Mouse (Mus musculus) lung, adult 2 months (tissue): ENCODE results near the gene BC049715. TPM values are rescaled to one million over a fixed set of nuclear protein-coding genes. Genes with fewer than 3 reads are reported as not detected.

ENCODE experiments used
- DNase-seq: peaks from one replicate; pipeline ENCODE4 v3.0.0; 2022
- H3K4me1 ChIP-seq: fragments of 200-500 bp; 2 replicates; pipeline ENCODE4 v1.6.1; 2011; ENCODE audit warnings: low read length; ENCODE audit not compliant: control insufficient read depth, insufficient read depth
- H3K4me3 ChIP-seq: fragments of 200-500 bp; replicated peaks from 2 replicates; pipeline ENCODE3; 2011; ENCODE audit warnings: low read depth, mild to moderate bottlenecking, control low read depth, low read length; ENCODE audit errors: extremely low read depth
- CTCF ChIP-seq: fragments of 200-500 bp; IDR thresholded peaks from 2 replicates; pipeline ENCODE4 v1.5.1; 2011; ENCODE audit warnings: mild to moderate bottlenecking, low read length, control low read depth; ENCODE audit not compliant: insufficient read depth
- POLR2A ChIP-seq: fragments of 200-500 bp; IDR thresholded peaks from 2 replicates; pipeline ENCODE4 v1.6.1; 2011; ENCODE audit warnings: low read depth, mild to moderate bottlenecking, control low read depth, low read length, borderline replicate concordance; ENCODE audit errors: extremely low read depth
- WGBS: fragments of 180-500 bp; shearing (Covaris S2); methylation state at CpG from one replicate; pipeline ENCODE4 v1.1.7; 2018; 5-methylcytosine and 5-hydroxymethylcytosine counted together
- polyA plus RNA-seq: library from polyadenylated mRNA; depleted of rRNA; stranded (reverse); fragments of >200 nt; gene quantifications from 2 replicates; pipeline ENCODE4 v1.2.3, GENCODE M21; 2012

The BC049715 gene
- polyA plus RNA-seq, 1 experiment: 1.0 TPM

DNA sequence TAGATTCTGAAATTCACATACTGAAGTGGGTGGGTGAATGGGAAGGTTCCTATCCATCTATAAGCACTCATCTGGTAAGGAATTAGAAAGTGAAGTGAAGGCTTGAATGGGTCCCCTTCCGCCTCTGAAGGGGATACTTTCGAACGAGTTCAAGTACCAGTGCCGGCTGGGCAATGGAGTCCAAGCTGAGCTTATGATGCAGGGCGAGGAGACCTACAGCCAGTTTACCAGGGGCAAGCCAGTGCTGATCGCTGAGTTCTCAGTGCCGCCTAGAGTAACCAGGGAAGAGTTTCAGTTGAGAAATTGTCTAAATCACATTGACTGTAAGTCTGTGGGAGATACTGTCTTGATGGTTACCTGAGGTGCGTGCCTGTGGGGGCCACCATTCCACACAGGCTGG, 26.7 kb upstream of the BC049715 start:
- no peaks in the 10 kb centered on the region for H3K4me1 ChIP-seq
- WGBS: 84% methylated on average over 8 of the region's 8 CpGs
- TF ChIP-seq POLR2A: no peak
- TF ChIP-seq CTCF: no peak
- H3K4me3 ChIP-seq: no peak overlapping the region
- no peak for DNase-seq

DNA sequence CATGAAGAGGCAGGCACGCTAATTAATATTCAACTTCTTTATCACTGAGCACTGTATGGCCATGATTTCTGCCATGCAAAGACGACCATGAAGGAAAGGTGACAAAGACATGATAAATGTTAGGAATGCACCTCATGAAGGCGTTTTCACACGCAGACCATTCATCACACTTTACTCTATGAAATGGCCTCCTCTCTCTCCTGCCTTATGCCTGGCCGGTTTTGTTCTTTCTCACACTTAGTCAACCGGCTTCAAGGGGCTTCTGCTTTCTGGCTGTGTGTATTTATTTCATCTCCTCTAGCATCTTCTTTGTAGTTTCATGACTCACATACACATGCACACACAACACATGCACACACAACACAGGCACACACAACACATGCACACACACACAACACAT, 26.2 kb upstream of the BC049715 start:
- no peak for DNase-seq

DNA sequence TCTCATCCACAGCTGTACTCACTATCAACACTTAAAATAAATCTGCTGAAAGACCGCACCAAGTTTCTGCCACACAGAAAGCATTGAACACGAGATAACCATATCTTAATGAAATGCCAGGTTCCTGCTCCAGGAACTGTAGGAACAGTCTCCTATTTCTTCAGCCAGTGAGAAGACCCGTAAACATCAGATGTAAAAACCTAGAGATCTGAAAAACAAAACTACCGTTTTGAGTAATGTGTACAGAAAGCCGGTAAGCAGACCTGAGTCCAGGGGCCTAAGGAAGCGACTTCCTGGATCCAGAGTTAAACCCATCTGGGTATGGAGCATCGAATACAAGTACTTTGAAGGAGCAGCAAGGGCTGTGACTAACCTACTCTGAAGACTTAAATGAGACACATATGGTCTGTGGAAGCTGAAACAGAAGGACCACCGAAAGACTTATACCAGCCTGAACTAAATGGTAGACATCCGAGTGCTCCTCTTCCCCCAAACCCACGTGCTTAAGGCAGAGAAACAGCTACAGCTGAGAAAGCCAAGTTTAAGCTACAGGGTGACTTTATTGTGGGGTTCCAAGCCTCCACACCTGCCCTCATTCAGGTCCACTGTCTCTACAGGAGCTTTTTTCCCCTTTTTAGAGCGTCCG, 24.2 kb upstream of the BC049715 start:
- TF ChIP-seq CTCF: no peak
- TF ChIP-seq POLR2A: no peak
- Histone ChIP-seq H3K4me1 (no peaks in the 10 kb centered on the region), H3K4me3 (peak overlapping the region; percentile 7)
- DNase-seq: no peak
- WGBS: 12% methylated on average over 12 of the region's 12 CpGs

More for the DNA sequence above, 26.2 kb upstream of the BC049715 start:
- H3K4me3 ChIP-seq: no peak overlapping the region
- 71% methylated on average over 6 of the region's 6 CpGs for WGBS
- no peak for TF ChIP-seq POLR2A
- no peak for TF ChIP-seq CTCF
- H3K4me1 ChIP-seq: no peaks in the 10 kb centered on the region

DNA sequence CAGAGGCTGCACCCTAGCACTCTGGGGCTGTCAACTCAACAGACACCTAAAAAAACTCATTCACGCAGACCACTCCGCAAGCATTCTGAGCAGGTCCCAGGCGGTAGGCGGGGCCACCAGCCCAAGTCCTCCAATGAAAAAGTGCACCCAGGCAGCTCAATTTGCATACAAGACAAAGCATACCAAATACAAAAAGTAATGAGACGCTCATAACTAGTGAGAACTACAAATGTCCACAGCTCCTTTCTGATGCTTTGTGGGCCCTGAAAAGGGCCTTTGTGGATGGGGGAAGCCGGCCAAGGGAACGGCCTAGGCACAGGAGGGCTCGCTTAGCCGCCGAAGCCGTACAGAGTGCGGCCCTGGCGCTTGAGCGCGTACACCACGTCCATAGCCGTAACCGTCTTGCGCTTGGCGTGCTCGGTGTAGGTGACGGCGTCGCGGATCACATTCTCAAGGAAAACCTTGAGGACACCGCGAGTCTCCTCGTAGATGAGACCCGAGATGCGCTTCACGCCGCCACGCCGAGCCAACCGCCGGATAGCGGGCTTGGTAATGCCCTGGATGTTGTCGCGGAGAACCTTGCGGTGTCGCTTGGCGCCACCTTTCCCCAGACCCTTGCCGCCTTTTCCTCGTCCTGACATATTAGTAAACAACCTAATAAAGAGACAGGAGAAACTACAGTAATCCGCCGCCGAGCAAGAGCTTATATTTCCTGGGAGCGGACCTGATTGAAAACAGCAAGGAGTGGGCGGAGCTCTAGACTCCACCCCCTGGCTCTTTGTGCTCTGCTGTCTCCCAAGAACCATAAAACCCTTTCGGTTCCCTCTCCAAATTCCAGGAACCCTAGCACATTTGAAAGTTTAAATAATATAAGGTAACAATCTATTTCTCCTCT, 23.4 kb upstream of the BC049715 start, which contains the start of gene Hist4h4:
Gene Hist4h4 (minus strand): TSS at position 677 of the 895 bp plus-strand sequence.
- Histone ChIP-seq H3K4me1 (no peaks in the 10 kb centered on the region), H3K4me3 (peak within 1 kb of the TSS; percentile 99)
- WGBS: under 1% methylated on average over 50 of the region's 50 CpGs
- DNase-seq: peak; percentile 99
- TF ChIP-seq CTCF (no peak), POLR2A (peak; percentile 98)

DNA sequence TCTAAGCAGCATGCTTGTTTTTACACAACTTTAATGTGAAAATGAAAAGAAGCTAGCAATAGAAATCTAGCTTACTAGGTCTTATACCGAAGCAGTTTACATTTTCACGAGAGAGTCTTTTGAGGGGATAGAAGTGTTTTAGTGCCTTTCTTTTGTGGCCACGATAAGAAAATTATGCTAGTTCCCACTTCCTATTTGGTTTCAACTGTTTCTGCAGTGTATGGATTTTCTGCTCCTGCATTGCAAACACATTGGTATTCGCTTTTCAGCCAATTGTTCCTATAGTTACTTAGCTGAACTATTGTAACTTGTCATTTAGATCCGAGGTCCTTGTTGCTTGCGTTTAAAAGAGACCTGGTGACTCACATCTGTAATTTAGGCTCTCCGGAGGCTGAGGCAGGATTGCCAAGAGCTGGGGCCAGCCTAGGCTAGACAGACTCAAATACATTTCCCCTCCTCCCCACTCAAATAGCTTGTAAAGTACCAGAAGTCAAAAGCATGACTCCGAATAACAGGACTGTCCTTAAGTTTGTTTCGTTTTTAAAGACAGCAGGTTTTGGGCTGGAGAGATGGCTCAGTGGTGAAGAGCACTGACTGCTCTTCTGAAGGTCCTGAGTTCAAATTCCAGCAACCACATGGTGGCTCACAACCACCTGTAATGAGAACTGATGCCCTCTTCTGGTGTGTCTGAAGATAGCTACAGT, 22.6 kb upstream of the BC049715 start:
- peaks cover 5% of the 10 kb centered on the region; the same call in 1 of the 2 replicates for H3K4me1 ChIP-seq
- peak overlapping the region; percentile 56 for H3K4me3 ChIP-seq
- TF ChIP-seq CTCF (no peak), POLR2A (no peak)
- no peak for DNase-seq
- 10% methylated on average over 9 of the region's 9 CpGs for WGBS

DNA sequence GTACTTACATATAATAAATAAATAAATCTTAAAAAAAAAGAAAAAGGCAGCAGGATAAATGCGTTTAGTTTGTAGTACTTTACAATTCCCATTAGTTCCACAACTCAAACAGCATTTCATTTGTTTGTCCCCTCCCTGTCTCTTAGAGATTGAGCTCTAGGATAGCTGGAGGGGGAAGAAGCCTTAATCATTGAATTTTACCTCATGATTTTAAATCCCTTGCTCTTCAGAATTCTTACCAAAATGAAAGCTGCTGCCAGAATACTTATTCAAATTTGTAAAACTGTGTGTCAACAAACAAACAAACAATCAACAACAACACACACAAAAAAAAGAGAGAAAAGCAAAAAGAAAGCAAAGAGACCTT, 22.0 kb upstream of the BC049715 start:
- WGBS: 51% methylated on average over 1 of the region's 1 CpGs
- no peak for TF ChIP-seq CTCF
- no peak for TF ChIP-seq POLR2A
- Histone ChIP-seq H3K4me1 (peaks cover 5% of the 10 kb centered on the region; the same call in 1 of the 2 replicates), H3K4me3 (no peak overlapping the region)
- no peak for DNase-seq

DNA sequence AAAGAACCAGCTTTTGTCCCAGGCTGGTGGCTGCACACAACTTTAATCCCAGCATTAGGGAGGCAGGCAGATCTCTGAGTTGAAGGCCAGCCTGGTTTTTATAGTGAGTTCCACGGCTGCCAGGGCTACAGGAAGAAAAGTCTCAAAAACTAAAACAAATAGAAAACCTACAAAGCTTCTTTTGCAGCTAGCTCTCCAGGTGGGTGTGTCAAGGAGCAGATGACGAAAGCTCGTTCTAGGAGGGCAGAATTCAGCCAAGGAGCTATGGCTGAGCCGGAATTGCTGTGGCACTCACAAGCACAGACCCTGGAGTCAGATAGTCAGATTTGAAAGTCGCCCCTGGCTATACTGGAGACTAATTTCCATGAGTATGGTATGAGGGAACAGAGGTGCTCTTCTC, 20.6 kb upstream of the BC049715 start:
- H3K4me1 ChIP-seq: peaks cover 5% of the 10 kb centered on the region; the same call in 1 of the 2 replicates
- WGBS: 69% methylated on average over 5 of the region's 5 CpGs
- H3K4me3 ChIP-seq: no peak overlapping the region
- DNase-seq: peak; percentile 59
- TF ChIP-seq CTCF (no peak), POLR2A (peak; percentile 39; the same call in 1 of the 2 replicates)

DNA sequence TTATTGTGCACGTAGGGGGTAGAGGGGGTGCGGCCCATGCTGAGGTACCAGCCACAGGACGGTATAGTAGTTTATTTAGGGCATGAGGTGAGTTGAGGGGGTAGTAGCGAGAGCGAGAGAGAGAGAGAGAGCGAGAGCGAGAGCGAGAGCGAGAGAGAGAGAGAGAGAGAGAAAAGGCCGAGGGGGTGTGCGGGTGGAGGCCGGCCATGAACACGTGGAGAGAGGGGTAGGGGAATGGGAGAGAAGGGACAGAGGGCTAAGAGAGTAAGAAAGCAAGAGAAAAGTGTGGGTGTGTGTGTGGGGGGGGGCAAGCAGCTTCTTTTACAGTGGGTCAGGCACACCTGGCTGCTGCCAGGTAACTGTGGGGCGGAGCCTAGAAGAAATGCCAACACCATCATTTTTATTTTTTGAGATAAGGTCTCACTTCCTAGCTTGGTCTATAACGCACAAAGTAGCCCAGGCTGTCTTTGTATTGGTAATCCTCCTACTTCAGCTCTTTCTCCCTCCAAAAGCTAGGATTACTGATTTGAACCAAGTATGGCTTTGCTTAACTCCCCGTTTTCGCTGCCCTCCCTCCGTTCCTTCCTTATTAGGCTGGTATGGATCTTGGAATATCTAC, 19.9 kb upstream of the BC049715 start:
- H3K4me3 ChIP-seq: peak overlapping the region; percentile 65
- no peak for DNase-seq
- 41% methylated on average over 18 of the region's 18 CpGs for WGBS
- H3K4me1 ChIP-seq: peaks cover 5% of the 10 kb centered on the region; the same call in 1 of the 2 replicates
- TF ChIP-seq CTCF (no peak), POLR2A (no peak)

DNA sequence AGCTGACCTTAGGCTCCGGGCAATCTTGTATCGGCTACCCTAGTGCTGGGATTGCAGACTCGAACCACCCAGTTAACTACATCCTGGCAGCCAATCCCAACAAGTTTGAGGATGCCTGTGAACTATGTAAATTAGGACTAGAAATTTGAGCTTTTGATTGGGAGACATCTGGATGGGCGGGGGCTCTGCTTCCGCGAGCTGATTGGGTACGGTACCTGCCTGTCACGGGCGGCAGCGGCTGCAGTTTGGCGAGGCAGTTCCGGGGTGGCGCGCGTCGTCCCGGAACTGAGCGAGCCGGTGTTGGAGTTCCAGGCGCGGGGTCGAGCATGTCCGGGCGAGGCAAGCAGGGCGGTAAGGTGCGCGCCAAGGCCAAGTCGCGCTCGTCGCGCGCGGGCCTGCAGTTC, 19.4 kb upstream of the BC049715 start, which contains the start of gene H2afj:
Gene H2afj (plus strand): TSS at position 231 of the 404 bp plus-strand sequence.
- peaks cover 5% of the 10 kb centered on the region; the same call in 1 of the 2 replicates for H3K4me1 ChIP-seq
- H3K4me3 ChIP-seq: peak within 1 kb of the TSS; percentile 71
- WGBS: under 1% methylated on average over 34 of the region's 34 CpGs
- TF ChIP-seq CTCF (no peak), POLR2A (peak; percentile 76; the same call in 1 of the 2 replicates)
- peak; percentile 99 for DNase-seq
